Mouse (Mus musculus) heart, postnatal 25 days (tissue): ENCODE measurements at regions not wholly inside any gene's neighbourhood (a gene's known extent, or its start where the extent isn't known, plus 50 kb on each side); places are given as distances from the start of the nearest gene placed in this dataset.

Source experiments
- DNase-seq: peaks from one replicate; pipeline ENCODE4 v3.0.0; 2022; ENCODE audit warnings: low spot score
- intact Hi-C: fragments of 180-260 bp; cut with DNase I; formaldehyde crosslinking; loops from one replicate; pipeline ENCODE4 v1.15.1; 2025

GRCm38 (mm10) chrX:11696565-11696964 lies 368.9 kb downstream of the H2al1j start:
- DNase-seq, result no peak

GRCm38 (mm10) chrX:11701095-11701494 lies 373.5 kb downstream of the H2al1j start:
- intact Hi-C loops, result no loop called here
- no peak for DNase-seq

More at GRCm38 (mm10) chrX:11696565-11696964, 368.9 kb downstream of the H2al1j start:
- intact Hi-C loops, result no loop called here

- intact Hi-C loops, result no loop called here
- no peak for DNase-seq
These were observed 378.4 kb downstream of the H2al1j start for GRCm38 (mm10) chrX:11705851-11706557.

DNA sequence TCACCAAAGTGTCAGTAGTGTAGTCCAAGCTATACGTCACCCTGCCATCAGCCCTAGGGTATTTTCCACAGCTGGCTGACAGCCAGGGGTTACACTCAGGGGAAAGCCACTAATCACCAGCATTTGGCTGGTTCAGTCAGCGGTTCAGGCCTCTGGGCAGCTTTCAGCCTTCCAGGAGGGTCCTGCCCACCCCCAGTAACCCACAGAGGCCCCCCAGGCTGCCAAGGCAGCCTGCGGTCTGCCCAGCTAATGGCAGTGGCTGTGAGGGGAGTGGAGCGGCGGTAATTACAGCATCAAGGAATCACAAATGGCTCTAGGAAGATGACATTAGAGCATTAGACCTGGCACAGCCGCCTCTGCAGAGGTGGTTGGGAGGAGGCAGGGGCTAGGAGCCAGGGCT lies 379.7 kb downstream of the H2al1j start:
- intact Hi-C loops, result no loop called here
- no peak for DNase-seq

DNA sequence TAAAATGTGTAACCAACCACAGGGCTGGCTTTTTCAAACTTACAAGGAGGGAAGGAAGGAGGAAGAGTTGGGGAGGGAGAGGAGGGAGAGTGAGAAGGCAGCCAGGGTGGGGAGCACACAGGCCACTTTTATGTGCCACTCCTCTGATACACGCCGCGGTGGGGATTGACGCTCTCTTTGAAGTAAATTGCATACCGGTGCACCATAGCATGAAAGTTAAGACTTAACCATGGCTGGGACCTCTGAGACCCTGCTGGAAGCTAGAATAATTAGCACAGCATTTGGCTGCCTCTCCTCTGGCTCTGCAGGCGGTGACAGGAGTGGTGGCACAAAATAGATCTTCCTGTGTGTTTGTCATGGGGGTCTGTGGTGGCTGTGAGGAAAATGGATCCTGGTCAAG lies 380.7 kb downstream of the H2al1j start:
- no peak for DNase-seq
- intact Hi-C loops, result no loop called here

- DNase-seq, result no peak
- intact Hi-C loops, result no loop called here
These were observed 381.7 kb downstream of the H2al1j start for GRCm38 (mm10) chrX:11709326-11709725.

- DNase-seq, result no peak
- intact Hi-C loops, result no loop called here
These were observed 385.8 kb downstream of the H2al1j start for GRCm38 (mm10) chrX:11713423-11713822.

- no peak for DNase-seq
- intact Hi-C loops, result no loop called here
These were observed 389.2 kb downstream of the H2al1j start for GRCm38 (mm10) chrX:11716773-11717172.

- intact Hi-C loops, result no loop called here
- no peak for DNase-seq
These were observed 391.2 kb downstream of the H2al1j start for GRCm38 (mm10) chrX:11718778-11719177.

DNA sequence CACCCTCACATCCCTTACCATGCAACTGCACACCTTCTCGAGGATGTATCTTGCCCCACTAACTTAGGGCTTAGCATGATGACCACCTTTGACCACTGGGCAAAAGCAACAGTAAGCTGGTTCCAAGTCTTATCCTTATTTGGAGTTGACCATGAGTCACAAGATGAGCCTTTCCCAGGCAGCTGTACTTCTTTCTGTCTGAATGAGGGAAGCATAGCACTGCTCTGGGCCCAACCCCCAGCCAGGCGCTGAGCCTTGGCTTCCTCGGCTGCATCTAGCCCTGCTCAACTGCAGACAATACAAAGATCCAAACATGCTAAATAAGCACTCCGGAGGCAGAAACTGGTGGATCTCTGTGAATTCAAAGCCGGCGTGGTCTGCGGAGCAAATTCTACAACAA lies 392.9 kb downstream of the H2al1j start:
- intact Hi-C loops, result no loop called here
- DNase-seq, result no peak

DNA sequence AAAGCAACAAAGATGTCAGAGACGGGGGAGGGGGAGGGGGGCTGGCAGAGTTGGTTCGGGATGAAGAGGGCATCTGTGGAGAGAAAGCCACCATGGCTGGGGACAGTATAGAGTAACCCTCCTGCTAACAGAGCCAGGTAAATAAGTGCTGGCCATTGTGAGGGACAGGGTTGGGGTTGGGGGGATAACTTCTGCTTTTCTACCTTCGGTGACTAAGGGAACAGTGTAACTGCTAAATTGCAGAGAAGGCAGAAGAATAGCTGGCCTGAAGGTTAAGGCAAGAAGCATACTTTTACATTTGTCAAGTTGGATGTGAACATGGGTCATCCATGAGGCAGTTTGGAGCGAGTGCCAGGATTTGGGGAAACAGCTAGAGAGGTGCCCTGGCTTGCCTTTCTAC lies 395.1 kb downstream of the H2al1j start:
- intact Hi-C loops, result no loop called here
- DNase-seq, result no peak

- intact Hi-C loops, result loop anchor here (5.0 kb wide), 1 partner anchor 57 kb away; no protein-coding TSS in a partner anchor
- DNase-seq, result no peak
These were observed 397.1 kb downstream of the H2al1j start for GRCm38 (mm10) chrX:11724718-11725117.

GRCm38 (mm10) chrX:11726524-11727231 lies 399.1 kb downstream of the H2al1j start:
- intact Hi-C loops, result loop anchor here (5.0 kb wide), 1 partner anchor 59 kb away; no protein-coding TSS in a partner anchor
- DNase-seq, result no peak

DNA sequence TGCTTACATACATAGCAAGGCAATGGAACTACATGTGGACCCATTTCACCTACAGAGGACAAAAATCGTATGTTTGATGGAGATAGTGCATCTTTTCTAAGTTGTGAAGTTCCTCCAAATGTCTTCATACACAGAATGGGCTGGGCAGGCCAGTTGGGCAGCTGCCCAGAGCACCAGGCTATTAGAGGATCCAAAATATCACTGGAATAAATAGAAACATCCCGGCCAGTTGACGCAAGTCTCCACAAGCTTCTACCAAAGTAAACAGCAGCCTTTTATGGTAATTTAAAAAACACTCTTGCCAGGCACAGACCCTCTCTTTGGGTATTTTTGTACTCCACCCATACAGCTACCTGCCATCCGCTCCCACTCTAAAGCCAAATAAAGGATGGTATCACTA lies 400.9 kb downstream of the H2al1j start:
- intact Hi-C loops, result loop anchor here (5.0 kb wide), 1 partner anchor 61 kb away; no protein-coding TSS in a partner anchor
- no peak for DNase-seq

GRCm38 (mm10) chrX:11729992-11730391 lies 402.4 kb downstream of the H2al1j start:
- intact Hi-C loops, result loop anchor here (5.0 kb wide), 1 partner anchor 63 kb away; no protein-coding TSS in a partner anchor
- DNase-seq, result no peak

DNA sequence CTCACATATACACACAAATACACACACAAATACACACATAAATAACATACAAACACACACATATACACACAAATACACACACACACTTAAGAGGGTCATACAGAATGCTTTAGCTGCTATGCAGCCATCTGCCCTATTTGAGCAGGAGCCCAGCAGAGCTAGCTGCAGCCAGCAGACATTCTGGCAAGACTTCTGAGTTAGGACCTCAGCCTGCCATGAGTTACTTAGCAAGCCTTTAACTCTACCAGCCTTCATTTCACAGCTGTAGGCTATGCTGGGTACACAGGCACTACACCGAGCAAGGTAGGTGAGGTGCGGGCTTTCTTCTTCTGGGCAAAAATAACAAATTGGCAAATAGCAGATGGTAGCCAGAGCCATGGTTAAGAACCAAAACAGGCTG lies 404.7 kb downstream of the H2al1j start:
- intact Hi-C loops, result no loop called here
- DNase-seq, result no peak

- intact Hi-C loops, result no loop called here
- no peak for DNase-seq
These were observed 407.1 kb downstream of the H2al1j start for GRCm38 (mm10) chrX:11734505-11735435.

GRCm38 (mm10) chrX:11735516-11736170 lies 408.0 kb downstream of the H2al1j start:
- intact Hi-C loops, result no loop called here
- DNase-seq, result peak; percentile 49

DNA sequence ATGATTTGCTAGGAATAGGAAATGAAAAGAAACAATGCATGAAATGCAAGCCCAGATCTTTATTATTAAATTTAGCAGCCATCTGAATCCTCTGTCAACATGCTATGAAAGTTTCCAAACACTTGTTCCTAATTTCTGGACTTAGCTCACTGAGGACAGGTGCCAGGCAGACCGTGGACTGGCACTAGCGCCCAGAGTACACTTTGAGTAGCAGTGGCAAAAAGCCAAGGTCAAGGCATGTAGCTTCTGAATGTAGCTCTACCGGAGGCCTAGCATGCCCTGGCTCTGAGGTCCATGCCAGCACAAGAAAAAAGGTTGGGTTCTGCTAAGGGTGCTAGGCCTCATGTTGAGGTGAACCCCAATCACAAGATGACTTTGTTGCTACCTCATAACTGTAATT lies 408.9 kb downstream of the H2al1j start:
- intact Hi-C loops, result no loop called here
- no peak for DNase-seq

DNA sequence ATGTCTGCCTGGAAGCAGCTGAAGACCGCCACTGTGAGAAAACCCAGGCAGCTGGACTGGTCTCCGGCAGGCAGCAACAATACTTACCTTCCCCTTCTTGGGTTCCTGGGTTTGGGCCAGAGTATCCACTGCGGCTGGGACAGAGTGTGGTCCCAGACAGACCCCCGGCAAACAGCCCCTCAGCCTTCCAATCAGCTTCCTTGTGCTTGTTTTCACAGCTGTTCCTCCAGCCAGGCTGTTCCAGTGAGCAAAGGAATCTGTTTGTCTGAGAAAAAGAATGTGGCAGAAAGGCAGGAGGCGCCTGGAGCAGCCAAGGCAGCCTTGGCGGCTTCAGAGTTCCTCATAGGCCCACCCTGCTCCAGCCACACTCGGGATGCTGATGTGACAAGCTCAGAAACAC lies 411.9 kb downstream of the H2al1j start:
- no peak for DNase-seq
- intact Hi-C loops, result no loop called here
